In genomic region chr6:38702810-38703399, GRCm38 (mm10) we compare ENCODE assay signal across 9 mouse cellular contexts. TPM values are rescaled to one million over a fixed set of nuclear protein-coding genes. Genes with fewer than 3 reads are reported as not detected.
DNase-seq lines count a peak whose midpoint lies in the region; ATAC-seq and TF ChIP-seq lines count a peak whose summit lies in the region.
"Had no signal": no experiment of that assay in that cellular context is flagged by ENCODE, and none has a peak within 500 bp of the region (broad histone marks: within the 10 kb centered on the region; RNA-seq: fewer than 3 reads in every experiment).

No protein-coding gene starts in this region.

- no peak for ATAC-seq in liver, embryonic 11.5 days (replicated peaks; ENCODE audit: low FRiP score)

- peaks cover 58% of the 10 kb centered on the region for H3K36me3 ChIP-seq in liver, embryonic 11.5 days (ENCODE audit: control insufficient read depth, insufficient read depth, low read length)

- no peak overlapping the region for H3K4me2 ChIP-seq in liver, embryonic 11.5 days

- no peaks in the 10 kb centered on the region for H3K4me1 ChIP-seq in liver, embryonic 11.5 days (replicated peaks; ENCODE audit: control insufficient read depth, insufficient read depth, low read length)

- TF ChIP-seq CTCF in layer of hippocampus, adult 2 months (conservative IDR thresholded peaks at IDR 0.05), result peak; percentile 66

- no peak for DNase-seq in layer of hippocampus, adult 2 months (ENCODE audit: low spot score in 2 of 2)
- no peak for DNase-seq in layer of hippocampus, adult 11-12 months (ENCODE audit: low spot score)
- peak; percentile 86 for DNase-seq in adrenal gland, postnatal 10 days
- peak; percentile 31 for DNase-seq in embryo, embryonic 10.5 days (ENCODE audit: low spot score)
- peak; percentile 70 for DNase-seq in kidney, postnatal 10 days
- no peak for DNase-seq in right cerebral cortex, postnatal 10 days (ENCODE audit: low spot score in 2 of 2)
- no peak for DNase-seq in liver, embryonic 11.5 days (ENCODE audit: low spot score)

- no peaks in the 10 kb centered on the region for H3K9me3 ChIP-seq in liver, embryonic 11.5 days (ENCODE audit: control insufficient read depth, low read length)
- H3K9me3 ChIP-seq: G1E had no signal

- no peak overlapping the region for H3K4me3 ChIP-seq in layer of hippocampus, adult 2 months
- H3K4me3 ChIP-seq in liver, embryonic 11.5 days (ENCODE audit: low read depth, low read length), result no peak overlapping the region

- H3K27me3 ChIP-seq in liver, embryonic 11.5 days (replicated peaks; ENCODE audit: control insufficient read depth, insufficient read depth, low read length), result no peaks in the 10 kb centered on the region

- H3K9ac ChIP-seq in liver, embryonic 11.5 days (ENCODE audit: low read depth, low read length), result no peak overlapping the region

- WGBS in liver, embryonic 11.5 days, result 62% methylated on average over 6 of the region's 6 CpGs

- peak overlapping the region; percentile 19; the same call in 1 of the 2 replicates for H3K27ac ChIP-seq in layer of hippocampus, adult 2 months
- no peak overlapping the region for H3K27ac ChIP-seq in liver, embryonic 11.5 days (ENCODE audit: low read depth, low read length)

RNA-seq across cellular contexts. Expression of gene Clec2l, which starts 40.0 kb away (rescaled TPM):
- total RNA-seq in layer of hippocampus, adult 2 months (2021), result 10 to 100 TPM; 52.1 to 59.8 TPM
- 1 to 10 TPM; 3.2 to 4.2 TPM for total RNA-seq in adrenal gland, postnatal 10 days (2021)
- 0.29 and 0.43 TPM in 2 replicates for polyA plus RNA-seq in liver, embryonic 11.5 days (2014; fragmentation: Nextera tagmentation; extraction: Ambion mirVana)
- total RNA-seq: G1E had no signal
- polyA plus RNA-seq: G1E; liver, embryonic 16.5 days had no signal

Comparison
In these comparisons a context has a peak if more than half of its experiments do, and no peak if none do; other contexts are left out.
1. DNase-seq: peak in adrenal gland, postnatal 10 days (single experiment), embryo, embryonic 10.5 days (single experiment) and kidney, postnatal 10 days (single experiment); none in layer of hippocampus, adult 2 months (0 of 2), layer of hippocampus, adult 11-12 months (single experiment), right cerebral cortex, postnatal 10 days (0 of 2) and liver, embryonic 11.5 days (single experiment).
2. RNA of gene Clec2l, which starts 40.0 kb away (total RNA-seq): 52.1 to 59.8 TPM in layer of hippocampus, adult 2 months; 3.2 to 4.2 TPM in adrenal gland, postnatal 10 days; every median in the first group is over 10 times any median in the second.